Mouse (Mus musculus): Measurements from ENCODE around the gene Zfp827.
A peak's percentile ranks its signal among the peaks of the same experiment; 100 is the strongest.
"Not testable (repeated sequence)": the region's sequence is repeated elsewhere in the genome, so short reads cannot be mapped to it uniquely, and the experiment has no call there.

The Zfp827 gene

GRCm38 (mm10) chr8:79114561-79114960, 86.3 kb downstream of the Zfp827 start:
- DNase-seq = no peak

GRCm38 (mm10) chr8:79116436-79116835, 88.2 kb downstream of the Zfp827 start:
- DNase-seq = no peak

- DNase-seq = no peak
Measured at GRCm38 (mm10) chr8:79117711-79118110, 89.5 kb downstream of the Zfp827 start.

- DNase-seq = no peak
Measured at GRCm38 (mm10) chr8:79121614-79122013, 93.4 kb downstream of the Zfp827 start.

GRCm38 (mm10) chr8:79124231-79124630, 96.0 kb downstream of the Zfp827 start:
- DNase-seq = no peak

GRCm38 (mm10) chr8:79127211-79127816, 99.1 kb downstream of the Zfp827 start:
- no peak for DNase-seq

- not testable (repeated sequence) for DNase-seq
Measured at GRCm38 (mm10) chr8:79128534-79128933, 100.3 kb downstream of the Zfp827 start.

GRCm38 (mm10) chr8:79139614-79140013, 111.4 kb downstream of the Zfp827 start:
- no peak for DNase-seq

GRCm38 (mm10) chr8:79140981-79141380, 112.7 kb downstream of the Zfp827 start:
- no peak for DNase-seq

GRCm38 (mm10) chr8:79141592-79141991, 113.4 kb downstream of the Zfp827 start:
- no peak for DNase-seq

- DNase-seq = no peak
Measured at GRCm38 (mm10) chr8:79143729-79144128, 115.5 kb downstream of the Zfp827 start.

- no peak for DNase-seq
Measured at GRCm38 (mm10) chr8:79145210-79145609, 117.0 kb downstream of the Zfp827 start.

GRCm38 (mm10) chr8:79145626-79146025, 117.4 kb downstream of the Zfp827 start:
- DNase-seq = no peak

- no peak for DNase-seq
Measured at GRCm38 (mm10) chr8:79148799-79149198, 120.6 kb downstream of the Zfp827 start.

- no peak for DNase-seq
Measured at GRCm38 (mm10) chr8:79149880-79150279, 121.6 kb downstream of the Zfp827 start.

- DNase-seq = no peak
Measured at GRCm38 (mm10) chr8:79150544-79151192, 122.4 kb downstream of the Zfp827 start.

GRCm38 (mm10) chr8:79151644-79152043, 123.4 kb downstream of the Zfp827 start:
- DNase-seq = no peak

- no peak for DNase-seq
Measured at GRCm38 (mm10) chr8:79153201-79153600, 125.0 kb downstream of the Zfp827 start.

GRCm38 (mm10) chr8:79153637-79154036, 125.4 kb downstream of the Zfp827 start:
- no peak for DNase-seq

- no peak for DNase-seq
Measured at GRCm38 (mm10) chr8:79155556-79156161, 127.4 kb downstream of the Zfp827 start.

- no peak for DNase-seq
Measured at GRCm38 (mm10) chr8:79157366-79157765, 129.1 kb downstream of the Zfp827 start.

GRCm38 (mm10) chr8:79158357-79158756, 130.1 kb downstream of the Zfp827 start:
- no peak for DNase-seq

GRCm38 (mm10) chr8:79159397-79159796, 131.2 kb downstream of the Zfp827 start:
- DNase-seq = peak in 1 of 2 experiments; percentile 12

- DNase-seq = no peak
Measured at GRCm38 (mm10) chr8:79160302-79160701, 132.1 kb downstream of the Zfp827 start.

Measured in spleen, adult 18-20 months (tissue).